Mouse (Mus musculus) megakaryocyte, embryonic 14.5 days (primary cell): ENCODE measurements around the gene Bcl6.

Experiments used
- FLI1 ChIP-seq: IDR thresholded peaks from 2 replicates; pipeline ENCODE4 v1.6.1; 2012; ENCODE audit warnings: low read length, inconsistent platforms, mixed read lengths
- GATA1 ChIP-seq: IDR thresholded peaks from 3 replicates; pipeline ENCODE4 v1.6.1; 2012; ENCODE audit warnings: mixed read lengths, low read length, inconsistent platforms, borderline replicate concordance

GRCm38 (mm10) chr16:24012066-24012465 is 23.4 kb upstream of the Bcl6 start:
- TF ChIP-seq FLI1 (no peak), GATA1 (no peak)
